Mouse (Mus musculus) CH12.LX (cell line): ENCODE data around the gene Trmo. TPM values are rescaled to one million over a fixed set of nuclear protein-coding genes. Genes with fewer than 3 reads are reported as not detected.

Experiments used
- DNase-seq: peaks from one replicate; pipeline ENCODE4 v3.0.0-alpha.2; 2013; ENCODE audit errors: extremely low read depth
- H3K27ac ChIP-seq: 2 replicates; pipeline ENCODE4 v1.5.1; 2012; ENCODE audit warnings: low read depth, mild to moderate bottlenecking, control low read depth, moderate library complexity; ENCODE audit not compliant: insufficient read depth
- H3K27me3 ChIP-seq: replicated peaks from 2 replicates; pipeline ENCODE3; 2012; ENCODE audit warnings: inconsistent platforms
- H3K36me3 ChIP-seq, 2 experiments: replicated peaks in 1 of 2; 2 replicates each; pipeline versions ENCODE3 to v1.6.1; 2012; ENCODE audit warnings: inconsistent platforms in 1 of 2, low read length in 1 of 2, mild to moderate bottlenecking in 1 of 2, mixed read lengths in 1 of 2, moderate library complexity in 1 of 2; ENCODE audit not compliant: control insufficient read depth in 1 of 2, insufficient read depth in 1 of 2
- H3K4me1 ChIP-seq, 2 experiments: 2 replicates each; pipeline ENCODE4 v1.6.1; 2012; ENCODE audit warnings: inconsistent platforms in 1 of 2, moderate library complexity in 1 of 2; ENCODE audit not compliant: insufficient read depth in 2 of 2, control insufficient read depth in 1 of 2
- H3K4me2 ChIP-seq: 2 replicates; pipeline ENCODE4 v1.6.1; 2012; ENCODE audit warnings: low read depth, mild to moderate bottlenecking, control low read depth; ENCODE audit not compliant: poor library complexity, insufficient read depth, severe bottlenecking
- H3K4me3 ChIP-seq, 3 experiments: fragments of 150-350 bp in 1 of 3; sonication (generic) in 1 of 3; replicated peaks in 1 of 3; 2 replicates each; pipeline versions ENCODE3 to v1.5.1; 2011 to 2012; ENCODE audit warnings: low read depth in 2 of 3, low read length in 2 of 3, mild to moderate bottlenecking in 2 of 3, moderate library complexity in 2 of 3, control low read depth in 1 of 3, improper control_type of control experiment in 1 of 3, inconsistent platforms in 1 of 3, mixed read lengths in 1 of 3; ENCODE audit not compliant: poor library complexity in 1 of 3
- H3K79me2 ChIP-seq: replicated peaks from 2 replicates; pipeline ENCODE4 v1.6.1; 2012; ENCODE audit warnings: mild to moderate bottlenecking, moderate library complexity; ENCODE audit not compliant: control insufficient read depth, poor library complexity, insufficient read depth, severe bottlenecking; ENCODE audit errors: extremely low read depth
- H3K9ac ChIP-seq: 2 replicates; pipeline ENCODE4 v1.6.1; 2012; ENCODE audit warnings: low read depth, mild to moderate bottlenecking, control low read depth, moderate library complexity; ENCODE audit not compliant: insufficient read depth
- H3K9me3 ChIP-seq: replicated peaks from 2 replicates; pipeline ENCODE3; 2012; ENCODE audit warnings: low read length, inconsistent platforms, mixed read lengths
- BHLHE40 ChIP-seq: IDR thresholded peaks from 2 replicates; pipeline ENCODE4 v1.6.1; 2011; ENCODE audit warnings: mild to moderate bottlenecking, low read depth, low read length, improper control_type of control experiment
- CHD2 ChIP-seq: IDR thresholded peaks from 2 replicates; pipeline ENCODE4 v1.6.1; 2011; ENCODE audit warnings: low read length, improper control_type of control experiment
- E2F4 ChIP-seq: IDR thresholded peaks from 2 replicates; pipeline ENCODE4 v1.6.1; 2011; ENCODE audit warnings: low read depth, low read length, improper control_type of control experiment; ENCODE audit not compliant: insufficient replicate concordance
- ELF1 ChIP-seq: IDR thresholded peaks from 2 replicates; pipeline ENCODE4 v1.6.1; 2014; ENCODE audit warnings: low read depth, mild to moderate bottlenecking, inconsistent platforms, low read length, improper control_type of control experiment
- EP300 ChIP-seq: IDR thresholded peaks from 2 replicates; pipeline ENCODE4 v1.6.1; 2011; ENCODE audit warnings: low read length, improper control_type of control experiment
- IRF4 ChIP-seq: IDR thresholded peaks from 2 replicates; pipeline ENCODE4 v1.6.1; 2014; ENCODE audit warnings: low read depth, mild to moderate bottlenecking, inconsistent platforms, low read length, improper control_type of control experiment
- JUN ChIP-seq: IDR thresholded peaks from 2 replicates; pipeline ENCODE4 v1.6.1; 2011; ENCODE audit warnings: low read depth, mild to moderate bottlenecking, low read length, improper control_type of control experiment, moderate library complexity; ENCODE audit not compliant: insufficient read depth
- JUND ChIP-seq: conservative IDR thresholded peaks from 2 replicates; pipeline ENCODE4 v1.6.1; 2011; ENCODE audit warnings: low read depth, low read length, improper control_type of control experiment
- MAFK ChIP-seq: IDR thresholded peaks from 2 replicates; pipeline ENCODE4 v1.6.1; 2011; ENCODE audit warnings: low read length, improper control_type of control experiment; ENCODE audit not compliant: insufficient replicate concordance
- MEF2A ChIP-seq: IDR thresholded peaks from 2 replicates; pipeline ENCODE4 v1.6.1; 2014; ENCODE audit warnings: low read depth, mild to moderate bottlenecking, inconsistent platforms, low read length, improper control_type of control experiment, borderline replicate concordance
- MYC ChIP-seq: IDR thresholded peaks from 2 replicates; pipeline ENCODE4 v1.6.1; 2011; ENCODE audit warnings: low read depth, mild to moderate bottlenecking, improper control_type of control experiment, low read length
- POLR2AphosphoS2 ChIP-seq: IDR thresholded peaks from 2 replicates; pipeline ENCODE4 v1.6.1; 2011; ENCODE audit warnings: low read depth, low read length, improper control_type of control experiment
- RCOR1 ChIP-seq: conservative IDR thresholded peaks from 2 replicates; pipeline ENCODE4 v1.6.1; 2012; ENCODE audit warnings: low read depth, mild to moderate bottlenecking, inconsistent platforms, low read length, improper control_type of control experiment
- SIN3A ChIP-seq: IDR thresholded peaks from 2 replicates; pipeline ENCODE4 v1.6.1; 2012; ENCODE audit warnings: low read length, improper control_type of control experiment, inconsistent platforms
- TCF12 ChIP-seq: IDR thresholded peaks from 2 replicates; pipeline ENCODE4 v1.6.1; 2014; ENCODE audit warnings: low read depth, mild to moderate bottlenecking, inconsistent platforms, low read length, improper control_type of control experiment
- USF2 ChIP-seq: conservative IDR thresholded peaks from 2 replicates; pipeline ENCODE4 v1.6.1; 2011; ENCODE audit warnings: low read depth, low read length, improper control_type of control experiment
- ZKSCAN1 ChIP-seq: IDR thresholded peaks from 2 replicates; pipeline ENCODE4 v1.6.1; 2012; ENCODE audit warnings: low read depth, inconsistent platforms, low read length, improper control_type of control experiment, borderline replicate concordance
- ZMIZ1 ChIP-seq: IDR thresholded peaks from 2 replicates; pipeline ENCODE4 v1.6.1; 2012; ENCODE audit warnings: low read depth, mild to moderate bottlenecking, inconsistent platforms, low read length, improper control_type of control experiment
- ZNF384 ChIP-seq: IDR thresholded peaks from 2 replicates; pipeline ENCODE4 v1.6.1; 2012; ENCODE audit warnings: low read depth, low read length, improper control_type of control experiment, inconsistent platforms
- dilution Hi-C: fragments of 300-500 bp; cut with MboI; formaldehyde crosslinking; loops from 2 replicates; pipeline ENCODE4 v1.14.3; 2020; ENCODE audit warnings: low sequenced_read_pairs; ENCODE audit not compliant: extremely low pct_unique_long_range_greater_than_20kb, extremely low pct_ligation_motif_present
- in situ Hi-C: fragments of 300-500 bp; cut with MboI; formaldehyde crosslinking; loops from 3 replicates; pipeline ENCODE4 v1.14.3; 2019; ENCODE audit warnings: low sequenced_read_pairs, low pct_ligation_motif_present, low pct_unique_long_range_greater_than_20kb, mixed read lengths
- polyA plus RNA-seq: library from polyadenylated mRNA; unstranded; fragments of >175 nt; gene quantifications from 2 replicates; pipeline ENCODE4 v1.2.1, GENCODE M21; 2012; ENCODE audit warnings: low read depth; ENCODE audit not compliant: insufficient read length
- total RNA-seq, 2 experiments: library from RNA; depleted of rRNA; stranded (reverse); fragments of 300-350 nt in 1 of 2; fragments of >200 nt in 1 of 2; gene quantifications; 2 replicates each; pipeline ENCODE4 v1.2.3; 2012 to 2014

Gene Trmo
- total and polyA plus RNA-seq, 3 experiments: 15.4 to 27.0 (median 18.8) TPM

- Histone ChIP-seq H3K27ac (no peak overlapping the region), H3K9me3 (no peaks in the 10 kb centered on the region), H3K4me2 (no peak overlapping the region), H3K79me2 (no peaks in the 10 kb centered on the region), H3K4me3 (no peak overlapping the region), H3K4me1 (no peaks in the 10 kb centered on the region), H3K27me3 (peaks cover 2% of the 10 kb centered on the region), H3K9ac (no peak overlapping the region)
- dilution Hi-C loops (no loop called here), in situ Hi-C loops (no loop called here)
- DNase-seq: no peak
- no peak for TF ChIP-seq ELF1
- no peak for TF ChIP-seq MEF2A
- no peak for TF ChIP-seq POLR2AphosphoS2
- TF ChIP-seq USF2: no peak
- TF ChIP-seq JUN: no peak
- no peak for TF ChIP-seq IRF4
- no peak for TF ChIP-seq TCF12
- TF ChIP-seq RCOR1: no peak
- TF ChIP-seq E2F4: no peak
- TF ChIP-seq CHD2: no peak
- no peak for TF ChIP-seq JUND
- no peak for TF ChIP-seq BHLHE40
- no peak for TF ChIP-seq ZMIZ1
- no peak for TF ChIP-seq ZKSCAN1
- TF ChIP-seq EP300: no peak
- no peak for TF ChIP-seq MYC
- TF ChIP-seq SIN3A: no peak
- TF ChIP-seq, all 38 proteins: peak for 0
- no peaks in the 10 kb centered on the region for H3K36me3 ChIP-seq
Measured at GRCm38 (mm10) chr4:46432339-46433036, 43.3 kb upstream of the Trmo start.

GRCm38 (mm10) chr4:46428903-46429499 lies 39.8 kb upstream of the Trmo start:
- Histone ChIP-seq H3K79me2 (no peaks in the 10 kb centered on the region), H3K4me1 (peaks cover 4 to 9% of the 10 kb centered on the region in 2 experiments), H3K27ac (no peak overlapping the region), H3K36me3 (no peaks in the 10 kb centered on the region), H3K27me3 (peaks cover 2% of the 10 kb centered on the region), H3K9me3 (no peaks in the 10 kb centered on the region), H3K4me3 (no peak overlapping the region), H3K4me2 (no peak overlapping the region), H3K9ac (no peak overlapping the region)
- TF ChIP-seq IRF4 (no peak), ZMIZ1 (no peak), USF2 (no peak), MAFK (no peak), ZNF384 (no peak)
- dilution Hi-C loops: no loop called here
- in situ Hi-C loops: no loop called here
- no peak for DNase-seq
